Mouse (Mus musculus) hindbrain, embryonic 15.5 days (tissue): ENCODE data around the gene Myom1. TPM values are rescaled to one million over a fixed set of nuclear protein-coding genes. Genes with fewer than 3 reads are reported as not detected.

ENCODE experiments used
- ATAC-seq: fragments of 200-750 bp; cut with Nextera tagmentation; 2 replicates; pipeline ENCODE4 v1.8.0; 2017; ENCODE audit warnings: low read depth, moderate number of reproducible peaks, moderate TSS enrichment; ENCODE audit not compliant: low FRiP score
- H3K27ac ChIP-seq: fragments of 300-500 bp; sonication (generic); replicated peaks from 2 replicates; pipeline ENCODE4 v1.5.1; 2015; ENCODE audit warnings: mild to moderate bottlenecking, inconsistent platforms
- H3K27me3 ChIP-seq: fragments of 300-500 bp; sonication (generic); 2 replicates; pipeline ENCODE4 v1.6.1; 2015; ENCODE audit warnings: control low read depth, inconsistent platforms
- H3K36me3 ChIP-seq: fragments of 300-500 bp; sonication (generic); 2 replicates; pipeline ENCODE4 v1.6.1; 2015; ENCODE audit warnings: control low read depth, inconsistent platforms
- H3K4me1 ChIP-seq: fragments of 300-500 bp; sonication (generic); replicated peaks from 2 replicates; pipeline ENCODE4 v1.6.1; 2015; ENCODE audit warnings: control low read depth, inconsistent platforms
- H3K4me2 ChIP-seq: fragments of 300-500 bp; sonication (generic); 2 replicates; pipeline ENCODE4 v1.6.1; 2015; ENCODE audit warnings: moderate library complexity, mild to moderate bottlenecking, inconsistent platforms
- H3K4me3 ChIP-seq: fragments of 300-500 bp; sonication (generic); 2 replicates; pipeline ENCODE4 v1.5.1; 2015; ENCODE audit warnings: mild to moderate bottlenecking, inconsistent platforms
- H3K9ac ChIP-seq: fragments of 300-500 bp; sonication (generic); 2 replicates; pipeline ENCODE4 v1.6.1; 2015; ENCODE audit warnings: inconsistent platforms
- H3K9me3 ChIP-seq: fragments of 300-500 bp; sonication (generic); 2 replicates; pipeline ENCODE4 v1.6.1; 2016; ENCODE audit warnings: control low read depth, inconsistent platforms
- WGBS: fragments of 180-500 bp; shearing (Covaris S2); methylation state at CpG from one replicate; pipeline ENCODE4 v1.1.7; 2015; 5-methylcytosine and 5-hydroxymethylcytosine counted together
- polyA plus RNA-seq: library from polyadenylated mRNA; unstranded; fragments of >200 nt; fragmentation: Nextera tagmentation; extraction: Ambion mirVana; gene quantifications from 2 replicates; pipeline ENCODE4 v1.2.1, GENCODE M21; 2015

Gene Myom1
- polyA plus RNA-seq, 1 experiment from 2014 or later, result 1.6 TPM

DNA sequence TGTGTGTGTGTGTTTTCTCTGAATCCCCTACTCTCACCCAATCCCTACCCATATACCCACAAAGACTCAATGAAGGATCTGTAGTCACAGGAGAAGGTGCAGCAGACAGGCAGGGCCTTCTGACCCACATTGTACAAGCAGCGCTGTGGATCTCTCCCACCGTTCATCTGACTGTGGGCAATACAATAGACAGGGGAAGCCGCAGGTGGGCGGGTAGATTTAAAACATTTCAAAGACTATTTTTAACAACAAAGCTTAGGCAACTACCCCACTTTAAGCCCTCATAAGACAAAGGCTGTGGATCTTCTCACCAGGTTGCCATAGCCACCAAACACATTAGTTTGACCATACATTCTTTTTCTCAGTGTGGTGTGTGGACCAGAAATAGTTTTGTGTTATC lies 116.2 kb downstream of the Myom1 start:
- 68% methylated on average over 4 of the region's 4 CpGs for WGBS
- no peak for ATAC-seq
- Histone ChIP-seq H3K27ac (no peak overlapping the region), H3K27me3 (no peaks in the 10 kb centered on the region), H3K9ac (no peak overlapping the region), H3K9me3 (no peaks in the 10 kb centered on the region), H3K36me3 (no peaks in the 10 kb centered on the region), H3K4me1 (no peaks in the 10 kb centered on the region), H3K4me2 (no peak overlapping the region), H3K4me3 (no peak overlapping the region)

DNA sequence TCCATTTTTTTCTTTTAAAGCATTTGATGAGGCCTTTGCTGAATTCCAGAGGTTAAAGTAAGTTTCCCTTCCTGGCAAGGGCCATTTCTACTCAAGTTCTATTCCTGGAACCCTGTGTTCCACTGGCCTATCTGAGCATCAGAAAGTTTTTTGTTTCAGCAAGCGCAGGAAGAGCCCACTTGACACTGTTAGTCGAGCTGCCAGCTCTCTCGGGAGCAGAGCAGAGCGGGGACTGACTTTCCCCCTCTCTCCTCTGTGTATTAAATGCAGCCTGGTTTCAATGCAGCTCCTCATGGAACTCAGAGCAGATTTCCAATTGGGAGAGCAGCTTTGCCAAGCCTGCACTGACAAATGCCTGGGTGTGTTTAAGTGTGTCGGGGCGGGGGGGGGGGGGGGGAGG lies 118.2 kb downstream of the Myom1 start:
- ATAC-seq, result no peak
- no peak overlapping the region for H3K4me3 ChIP-seq
- WGBS, result 60% methylated on average over 4 of the region's 6 CpGs

DNA sequence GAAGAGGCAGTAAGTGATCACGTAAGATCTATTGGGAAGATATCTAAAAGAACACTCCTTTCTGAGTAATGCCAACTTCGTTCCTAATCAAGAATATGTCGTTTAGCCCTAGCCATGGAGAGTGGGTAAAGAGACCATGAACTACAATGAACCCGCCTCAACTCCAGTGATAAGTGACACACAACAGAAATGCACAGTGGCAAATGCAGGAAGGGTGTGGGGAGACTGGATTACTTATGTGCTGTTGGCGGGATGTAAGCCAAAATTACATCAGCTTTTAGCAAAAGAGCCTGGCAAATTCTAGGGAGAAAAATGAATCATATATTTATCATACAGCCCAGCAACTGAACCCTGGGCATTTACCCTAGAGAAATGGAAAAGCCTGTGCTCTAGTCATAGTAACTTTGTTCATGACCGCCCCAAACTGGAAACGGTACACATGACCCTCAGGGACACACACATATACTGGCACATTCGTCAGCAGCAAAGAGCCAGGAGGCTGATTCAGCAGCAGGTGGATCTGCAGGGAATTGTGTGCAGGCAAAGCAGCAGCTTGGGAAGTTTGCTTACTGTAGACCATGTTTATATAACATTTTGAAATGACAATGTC lies 121.7 kb downstream of the Myom1 start:
- Histone ChIP-seq H3K27me3 (no peaks in the 10 kb centered on the region), H3K27ac (no peak overlapping the region), H3K36me3 (no peaks in the 10 kb centered on the region), H3K4me2 (no peak overlapping the region), H3K9me3 (no peaks in the 10 kb centered on the region), H3K4me3 (no peak overlapping the region), H3K9ac (no peak overlapping the region), H3K4me1 (peaks cover 10% of the 10 kb centered on the region; the same call in 1 of the 2 replicates)
- WGBS, result 82% methylated on average over 8 of the region's 8 CpGs
- ATAC-seq, result no peak

More for the DNA sequence above, 118.2 kb downstream of the Myom1 start:
- no peak overlapping the region for H3K9ac ChIP-seq
- H3K27me3 ChIP-seq, result no peaks in the 10 kb centered on the region
- no peak overlapping the region for H3K27ac ChIP-seq
- H3K4me2 ChIP-seq, result no peak overlapping the region
- peaks cover 10% of the 10 kb centered on the region; the same call in 1 of the 2 replicates for H3K4me1 ChIP-seq
- no peaks in the 10 kb centered on the region for H3K36me3 ChIP-seq
- H3K9me3 ChIP-seq, result no peaks in the 10 kb centered on the region

DNA sequence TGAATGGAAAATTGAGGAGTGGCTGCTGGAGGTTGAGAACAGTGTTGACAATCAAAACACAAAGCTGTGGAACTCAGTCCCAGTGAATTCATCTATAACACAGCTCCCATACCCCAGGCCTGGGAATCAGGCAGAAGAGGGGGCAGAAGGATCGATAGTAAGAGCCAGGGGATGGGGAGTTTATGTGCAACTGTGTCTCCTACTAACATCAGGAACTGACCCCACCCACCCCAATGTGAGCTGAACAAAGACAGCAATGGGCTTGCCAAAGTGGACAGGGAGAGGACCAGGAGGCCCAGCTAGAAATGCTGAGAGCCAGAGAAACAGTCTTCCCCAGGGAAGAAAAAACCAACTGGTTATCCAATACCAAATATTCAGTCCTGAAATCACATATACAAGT lies 122.2 kb downstream of the Myom1 start:
- Histone ChIP-seq H3K4me3 (no peak overlapping the region), H3K4me1 (peaks cover 10% of the 10 kb centered on the region), H3K27me3 (no peaks in the 10 kb centered on the region), H3K9me3 (no peaks in the 10 kb centered on the region), H3K27ac (no peak overlapping the region), H3K36me3 (no peaks in the 10 kb centered on the region), H3K4me2 (no peak overlapping the region), H3K9ac (no peak overlapping the region)
- WGBS, result 74% methylated on average over 1 of the region's 1 CpGs
- ATAC-seq, result no peak

DNA sequence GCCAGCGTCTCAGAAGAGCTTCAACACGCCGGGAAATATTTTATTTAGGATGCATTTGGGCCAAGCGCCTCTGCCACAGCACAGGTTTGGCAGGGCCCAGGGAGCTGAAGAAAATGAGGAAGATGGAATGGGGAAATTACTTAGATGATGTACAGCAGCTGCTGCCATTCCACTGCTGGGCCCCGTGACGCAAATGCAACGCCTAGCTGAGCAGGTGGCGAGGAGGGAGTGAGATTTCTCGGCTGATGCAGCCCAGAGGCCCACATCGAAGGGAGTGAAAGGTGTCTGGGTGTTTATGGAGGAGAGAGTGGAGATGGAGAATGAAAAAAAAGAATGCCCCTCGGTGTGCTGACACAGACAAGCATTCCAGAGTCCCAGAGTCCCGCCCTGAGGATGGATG lies 123.1 kb downstream of the Myom1 start:
- Histone ChIP-seq H3K4me2 (no peak overlapping the region), H3K4me1 (peaks cover 10% of the 10 kb centered on the region), H3K4me3 (no peak overlapping the region), H3K27ac (no peak overlapping the region), H3K9me3 (no peaks in the 10 kb centered on the region), H3K36me3 (no peaks in the 10 kb centered on the region), H3K27me3 (no peaks in the 10 kb centered on the region), H3K9ac (no peak overlapping the region)
- 58% methylated on average over 12 of the region's 12 CpGs for WGBS
- ATAC-seq, result no peak

DNA sequence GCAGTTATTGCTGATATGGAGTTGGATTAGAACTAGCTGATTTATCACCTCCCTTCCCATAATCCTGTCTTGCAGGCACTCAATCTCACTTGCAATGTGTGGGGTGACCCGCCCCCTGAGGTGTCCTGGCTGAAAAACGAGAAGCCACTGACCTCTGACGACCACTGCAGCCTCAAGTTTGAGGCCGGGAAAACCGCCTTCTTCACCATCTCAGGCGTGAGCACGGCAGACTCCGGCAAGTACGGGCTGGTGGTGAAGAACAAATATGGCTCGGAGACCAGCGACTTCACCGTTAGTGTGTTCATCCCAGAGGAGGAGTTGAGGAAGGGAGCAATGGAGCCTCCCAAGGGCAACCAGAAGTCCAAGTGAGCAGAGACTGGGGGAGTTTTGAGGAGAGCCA lies 123.6 kb downstream of the Myom1 start:
- ATAC-seq, result no peak
- WGBS, result 81% methylated on average over 12 of the region's 12 CpGs
- no peaks in the 10 kb centered on the region for H3K27me3 ChIP-seq
- H3K9me3 ChIP-seq, result no peaks in the 10 kb centered on the region
- H3K4me3 ChIP-seq, result no peak overlapping the region
- no peak overlapping the region for H3K4me2 ChIP-seq
- peaks cover 10% of the 10 kb centered on the region for H3K4me1 ChIP-seq
- H3K36me3 ChIP-seq, result no peaks in the 10 kb centered on the region
- no peak overlapping the region for H3K9ac ChIP-seq
- H3K27ac ChIP-seq, result no peak overlapping the region

DNA sequence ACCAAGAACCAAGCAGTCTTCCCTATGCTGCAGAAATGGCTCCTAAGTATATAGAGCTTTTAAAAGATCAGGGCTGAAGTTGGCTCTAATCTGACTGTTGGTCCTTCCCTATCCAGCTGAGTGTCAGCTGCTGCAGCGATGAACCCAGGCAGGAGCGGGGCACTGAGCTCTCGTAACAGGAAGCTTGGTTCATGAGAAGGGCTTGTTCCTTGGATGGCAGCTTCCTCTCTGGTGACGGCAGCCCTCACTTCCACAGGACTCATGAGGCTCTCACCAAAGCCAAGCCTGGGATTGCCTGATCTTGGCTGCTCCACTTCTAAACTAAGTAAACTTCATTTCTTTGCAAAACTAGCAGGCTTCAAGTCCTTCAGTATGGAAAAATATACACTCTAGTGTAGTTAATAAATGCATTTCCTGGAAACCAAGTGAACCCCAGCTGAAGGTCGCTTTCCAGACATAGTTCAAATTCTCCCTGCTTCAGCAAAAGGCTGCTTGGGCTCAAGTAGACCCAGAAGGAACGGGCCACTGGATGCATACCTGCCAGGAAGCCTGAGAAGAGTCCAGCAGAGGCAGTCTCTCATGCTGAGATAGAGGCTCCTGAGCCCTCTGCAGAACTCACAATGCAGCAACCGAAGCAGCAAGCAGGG lies 125.2 kb downstream of the Myom1 start:
- Histone ChIP-seq H3K9me3 (no peaks in the 10 kb centered on the region), H3K4me2 (no peak overlapping the region), H3K4me1 (peaks cover 10% of the 10 kb centered on the region), H3K36me3 (no peaks in the 10 kb centered on the region), H3K4me3 (no peak overlapping the region), H3K27me3 (no peaks in the 10 kb centered on the region), H3K9ac (no peak overlapping the region), H3K27ac (no peak overlapping the region)
- ATAC-seq, result no peak
- WGBS, result 81% methylated on average over 7 of the region's 7 CpGs

DNA sequence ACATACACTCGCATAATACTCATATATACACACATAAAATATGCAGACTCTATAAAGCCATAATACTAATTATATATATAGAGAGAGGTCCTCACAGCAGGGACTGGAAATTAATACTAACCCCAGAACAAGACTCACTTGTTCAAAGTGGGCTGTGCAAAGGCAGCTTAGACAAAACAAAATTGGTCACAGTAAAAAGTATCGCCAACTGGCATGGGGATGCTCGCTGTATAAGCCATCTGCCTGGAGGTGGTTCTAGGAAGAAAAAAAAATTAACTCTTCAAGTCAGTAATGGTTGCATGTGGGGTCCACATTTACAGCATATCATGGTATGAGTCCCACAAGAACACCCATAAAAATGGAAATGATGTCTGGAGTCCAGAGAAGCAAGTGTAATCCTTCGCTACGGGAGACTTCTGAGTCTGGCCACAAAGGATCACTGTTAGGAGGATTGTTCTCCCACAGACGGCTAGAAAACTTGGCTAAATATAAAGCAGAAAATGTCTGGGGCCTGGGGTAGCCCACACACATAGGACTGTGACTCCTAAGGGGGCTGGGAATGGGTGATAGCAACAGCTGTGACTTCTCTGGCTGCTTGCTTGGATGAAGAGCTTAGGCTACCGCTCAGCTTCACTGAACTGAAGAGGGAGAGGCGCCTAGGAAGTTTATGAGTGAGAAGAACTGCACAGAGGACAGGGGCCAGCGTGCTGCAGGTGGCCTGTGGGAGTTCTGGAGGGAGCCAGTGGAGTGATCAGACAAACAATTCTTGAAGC lies 127.2 kb downstream of the Myom1 start:
- H3K4me1 ChIP-seq, result peaks cover 6% of the 10 kb centered on the region
- 52% methylated on average over 9 of the region's 9 CpGs for whole genome bisulfite sequencing
- H3K9me3 ChIP-seq, result no peaks in the 10 kb centered on the region
- ATAC-seq, result peak; percentile 76
- no peak overlapping the region for H3K4me2 ChIP-seq
- H3K9ac ChIP-seq, result no peak overlapping the region
- no peak overlapping the region for H3K4me3 ChIP-seq
- H3K27me3 ChIP-seq, result no peaks in the 10 kb centered on the region
- H3K27ac ChIP-seq, result peak overlapping the region; percentile 19; the same call in 1 of the 2 replicates
- H3K36me3 ChIP-seq, result no peaks in the 10 kb centered on the region

DNA sequence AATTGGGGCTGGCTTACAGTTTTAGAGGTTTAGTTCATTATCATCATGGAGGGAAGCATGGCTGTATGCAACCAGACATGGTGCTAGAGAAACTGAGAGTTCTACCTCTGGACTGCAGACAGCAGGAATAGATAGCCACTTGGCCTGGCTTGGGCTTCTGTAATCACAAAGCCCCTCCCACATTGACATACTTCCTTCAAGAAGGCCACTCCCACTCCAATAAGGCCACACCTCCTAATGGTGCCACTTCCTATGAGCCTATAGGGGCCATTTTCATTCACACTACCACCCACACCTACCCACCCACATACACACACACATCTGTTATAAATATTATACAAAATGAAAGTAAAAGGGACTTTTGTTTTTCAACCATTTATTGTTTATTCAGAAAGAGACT lies 129.8 kb downstream of the Myom1 start:
- no peaks in the 10 kb centered on the region; the same call in 1 of the 2 replicates for H3K4me1 ChIP-seq
- H3K4me3 ChIP-seq, result no peak overlapping the region
- H3K9me3 ChIP-seq, result no peaks in the 10 kb centered on the region
- H3K4me2 ChIP-seq, result no peak overlapping the region
- no peak overlapping the region for H3K9ac ChIP-seq
- no peak overlapping the region for H3K27ac ChIP-seq
- no peaks in the 10 kb centered on the region for H3K36me3 ChIP-seq
- no peaks in the 10 kb centered on the region for H3K27me3 ChIP-seq
- ATAC-seq, result no peak

DNA sequence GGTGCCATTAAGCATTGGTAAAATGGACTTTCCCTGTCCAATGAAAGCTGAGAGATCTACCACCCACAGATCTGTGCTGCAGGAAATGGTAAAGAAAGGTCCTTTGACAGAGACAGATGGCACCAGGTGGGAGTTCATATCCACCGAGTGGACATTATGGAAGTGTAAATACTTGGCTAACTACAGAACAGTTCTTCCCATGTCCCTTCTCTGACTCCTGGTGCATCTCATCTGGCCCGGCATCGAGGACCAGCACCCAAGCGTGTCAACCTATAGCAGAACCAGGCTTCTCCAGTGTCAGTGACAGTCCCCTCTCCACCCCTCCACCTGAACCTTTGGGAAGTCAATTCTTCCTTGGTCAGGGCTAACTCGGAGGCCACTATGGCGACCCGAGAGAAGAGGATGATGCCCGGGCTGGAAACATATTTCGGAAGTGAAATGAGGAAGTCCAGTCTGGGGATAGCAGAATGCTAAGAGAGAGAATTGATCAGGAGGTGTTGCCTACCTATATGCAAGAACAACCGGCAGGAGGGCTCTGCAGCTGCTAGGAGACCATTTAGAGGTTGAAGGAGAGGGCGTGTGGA lies 130.5 kb downstream of the Myom1 start:
- no peak overlapping the region for H3K4me2 ChIP-seq
- no peaks in the 10 kb centered on the region for H3K27me3 ChIP-seq
- H3K4me3 ChIP-seq, result no peak overlapping the region
- H3K36me3 ChIP-seq, result no peaks in the 10 kb centered on the region
- no peaks in the 10 kb centered on the region; the same call in 1 of the 2 replicates for H3K4me1 ChIP-seq
- H3K9ac ChIP-seq, result no peak overlapping the region
- no peaks in the 10 kb centered on the region for H3K9me3 ChIP-seq
- H3K27ac ChIP-seq, result no peak overlapping the region
- ATAC-seq, result no peak
- 89% methylated on average over 11 of the region's 11 CpGs for WGBS

DNA sequence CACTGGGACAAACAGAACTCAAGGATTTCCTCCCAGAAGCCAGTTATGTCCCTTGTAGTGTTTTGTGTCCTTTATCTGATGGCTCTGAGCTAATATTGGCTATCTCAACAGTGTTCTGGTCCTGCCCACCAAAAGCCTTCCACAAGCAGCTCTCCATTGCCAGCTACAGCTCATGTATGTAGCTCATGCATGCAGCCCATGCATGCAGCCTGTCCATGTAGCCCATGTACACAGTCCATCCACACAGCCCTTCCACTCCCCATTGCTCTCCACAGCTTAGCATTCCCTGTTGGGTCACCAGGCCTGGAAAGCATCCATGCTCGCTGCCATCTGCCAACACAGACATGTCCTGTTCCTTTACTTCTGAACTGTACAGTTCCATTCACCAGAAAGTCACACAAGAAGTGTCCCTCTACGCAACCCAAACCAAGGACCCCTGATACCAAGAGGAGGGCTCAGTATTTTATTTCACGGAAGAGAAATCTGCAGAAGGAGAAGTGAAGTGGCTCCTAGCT lies 132.1 kb downstream of the Myom1 start:
- Histone ChIP-seq H3K27me3 (no peaks in the 10 kb centered on the region), H3K4me2 (no peak overlapping the region), H3K4me1 (peaks cover 2% of the 10 kb centered on the region; the same call in 1 of the 2 replicates), H3K9me3 (no peaks in the 10 kb centered on the region), H3K27ac (no peak overlapping the region), H3K9ac (no peak overlapping the region), H3K4me3 (no peak overlapping the region), H3K36me3 (no peaks in the 10 kb centered on the region)
- no peak for ATAC-seq
- WGBS, result 96% methylated on average over 3 of the region's 3 CpGs

DNA sequence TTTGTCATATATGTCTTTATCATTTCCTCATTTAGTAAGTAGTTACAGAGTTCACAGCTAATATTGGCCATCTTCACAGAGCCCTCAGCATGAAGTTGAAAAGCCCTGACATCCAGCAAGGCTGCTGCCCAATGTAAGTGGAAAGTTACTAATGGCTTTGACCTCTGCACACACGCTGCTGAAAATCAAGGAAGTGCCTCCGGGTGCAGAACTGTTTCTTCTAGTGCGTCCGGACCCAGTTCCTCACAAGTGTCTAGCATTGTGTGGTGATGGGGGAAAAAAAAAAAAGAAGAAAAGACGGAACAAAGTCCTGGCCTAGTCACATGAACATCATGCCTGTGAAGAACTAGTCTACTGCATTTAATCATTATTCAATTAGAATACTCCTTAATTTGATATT lies 132.7 kb downstream of the Myom1 start:
- Histone ChIP-seq H3K9ac (no peak overlapping the region), H3K36me3 (no peaks in the 10 kb centered on the region), H3K9me3 (no peaks in the 10 kb centered on the region), H3K27me3 (no peaks in the 10 kb centered on the region), H3K4me3 (no peak overlapping the region), H3K4me1 (peaks cover 2% of the 10 kb centered on the region; the same call in 1 of the 2 replicates), H3K4me2 (no peak overlapping the region), H3K27ac (no peak overlapping the region)
- ATAC-seq, result no peak
- WGBS, result 70% methylated on average over 5 of the region's 5 CpGs
